Mouse (Mus musculus): Measurements from ENCODE around the gene Mapk11. TPM values are rescaled to one million over a fixed set of nuclear protein-coding genes. Genes with fewer than 3 reads are reported as not detected.

Mapk11 gene
- total RNA-seq, 4 experiments from 2014 or later: 21.4 to 27.4 (median 24.8) TPM

DNA sequence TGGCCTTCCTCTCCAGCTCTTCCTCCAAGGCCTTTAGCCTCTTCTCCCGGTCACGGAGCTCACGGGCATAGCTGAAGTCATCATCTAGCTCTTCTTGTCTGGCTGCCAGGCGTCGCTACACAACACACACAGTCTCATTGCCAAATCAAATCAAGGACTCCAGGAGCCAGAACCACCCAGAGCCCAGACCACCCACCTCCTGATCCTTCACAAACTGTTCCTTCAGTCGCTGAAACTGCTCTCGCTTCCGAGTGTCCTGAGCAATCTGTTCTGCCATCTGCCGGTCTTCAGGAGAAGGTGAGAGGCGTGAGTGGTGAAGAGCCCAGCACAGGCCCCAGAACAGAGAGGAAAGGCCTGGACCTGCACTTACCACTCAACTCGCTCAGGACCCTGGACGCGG is 43.4 kb downstream of the Mapk11 start:
- peak in 1 of 2 experiments; percentile 57 for DNase-seq (ENCODE audit: low spot score in 2 of 2)

DNA sequence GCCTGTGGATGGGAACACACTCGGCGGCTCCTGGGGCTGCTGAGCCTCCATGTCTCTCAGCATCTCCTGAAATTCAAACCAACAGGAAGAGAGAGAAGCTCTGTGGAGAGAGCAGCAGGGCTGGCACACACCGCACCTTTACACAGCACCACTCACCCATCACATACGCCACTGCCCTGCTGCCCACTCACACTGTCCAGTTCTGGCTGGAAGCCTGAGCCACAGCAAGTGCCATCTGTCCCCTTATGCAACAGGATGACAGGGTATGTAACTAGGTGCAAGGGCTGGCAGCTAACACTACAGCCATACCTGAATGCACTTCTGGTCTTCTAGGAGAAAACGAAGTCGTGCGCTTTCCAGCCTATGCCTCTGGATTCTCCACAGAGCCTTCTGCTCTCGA is 45.0 kb downstream of the Mapk11 start:
- DNase-seq (ENCODE audit: low spot score in 2 of 2): no peak

DNA sequence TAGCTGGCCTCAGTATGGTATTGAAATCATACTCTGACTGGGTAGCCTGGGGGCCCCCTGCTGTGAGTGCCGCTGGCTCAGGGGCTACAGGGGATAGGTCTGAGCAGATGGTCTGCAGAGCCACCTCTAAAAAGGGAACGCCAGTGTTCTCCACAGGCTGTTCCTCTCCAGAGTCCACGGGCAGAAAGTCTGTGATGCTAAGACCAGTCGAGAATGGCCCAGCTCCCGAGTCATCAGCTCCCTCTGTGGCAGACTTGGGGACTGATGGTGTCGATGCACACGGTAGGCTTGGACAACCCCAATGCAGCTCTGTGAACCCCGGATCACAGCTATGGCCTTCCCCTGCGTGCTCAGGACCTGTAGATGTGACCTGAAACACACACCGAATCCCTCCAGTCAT is 45.5 kb downstream of the Mapk11 start:
- DNase-seq (ENCODE audit: low spot score in 2 of 2): no peak

DNA sequence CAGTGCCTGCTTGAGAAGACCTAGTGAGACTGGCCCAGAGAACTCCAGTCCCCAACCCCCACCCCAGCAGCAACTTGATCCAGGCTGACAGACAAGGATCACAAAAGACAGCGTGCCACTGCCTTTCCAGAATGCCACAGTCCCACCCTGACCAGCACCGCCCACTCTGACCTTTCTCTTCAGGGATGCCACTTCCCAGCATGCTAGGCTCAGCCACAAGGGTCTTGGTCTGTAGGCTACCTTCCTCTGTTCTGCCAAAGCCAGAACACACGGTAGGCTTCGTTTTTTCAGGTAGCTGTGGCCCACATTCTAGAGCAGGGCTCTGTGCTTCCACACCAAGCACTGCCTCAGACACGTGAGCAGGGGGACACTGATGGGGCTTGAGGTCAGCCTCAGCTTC is 46.8 kb downstream of the Mapk11 start:
- no peak for DNase-seq (ENCODE audit: low spot score in 2 of 2)

DNA sequence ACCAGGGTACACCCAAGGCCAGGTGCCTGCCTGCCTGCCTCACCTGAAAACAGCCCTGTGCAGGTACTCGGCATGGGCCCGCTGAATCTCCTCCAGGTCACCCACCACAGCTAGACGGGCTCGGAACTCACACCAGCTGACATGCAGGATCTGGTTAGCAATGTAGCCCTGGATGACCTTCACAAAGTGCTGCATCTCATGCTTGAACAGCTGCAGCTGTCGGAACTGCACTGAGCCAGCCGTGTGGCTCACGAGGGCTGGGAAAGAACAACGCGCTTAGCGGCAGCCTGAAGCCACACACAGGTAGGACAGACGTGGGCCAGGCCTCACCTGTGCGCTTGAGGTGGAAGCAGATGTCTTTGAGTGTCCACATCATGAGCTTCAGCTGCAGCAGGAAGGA is 48.6 kb downstream of the Mapk11 start:
- DNase-seq (ENCODE audit: low spot score in 2 of 2): no peak

DNA sequence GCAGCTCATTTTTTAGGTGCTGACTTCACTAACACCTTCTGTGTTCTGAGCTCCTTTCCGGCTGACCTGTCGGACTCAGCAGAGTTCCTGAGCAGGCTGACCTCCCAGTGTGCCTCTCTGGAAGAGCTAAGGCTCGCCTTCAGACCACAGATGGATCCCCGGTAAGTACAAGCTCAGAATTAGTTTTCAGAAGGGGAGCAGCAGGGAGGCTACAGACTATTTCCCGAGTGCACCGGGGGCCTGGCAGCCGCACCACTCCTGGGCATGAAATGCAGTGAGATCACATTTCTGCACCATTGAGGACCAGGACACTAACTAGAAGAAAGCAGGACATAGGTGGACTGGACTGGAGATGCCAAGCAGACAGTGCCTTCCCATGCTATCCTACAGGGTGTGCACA is 50.8 kb downstream of the Mapk11 start:
- no peak for DNase-seq (ENCODE audit: low spot score in 2 of 2)

DNA sequence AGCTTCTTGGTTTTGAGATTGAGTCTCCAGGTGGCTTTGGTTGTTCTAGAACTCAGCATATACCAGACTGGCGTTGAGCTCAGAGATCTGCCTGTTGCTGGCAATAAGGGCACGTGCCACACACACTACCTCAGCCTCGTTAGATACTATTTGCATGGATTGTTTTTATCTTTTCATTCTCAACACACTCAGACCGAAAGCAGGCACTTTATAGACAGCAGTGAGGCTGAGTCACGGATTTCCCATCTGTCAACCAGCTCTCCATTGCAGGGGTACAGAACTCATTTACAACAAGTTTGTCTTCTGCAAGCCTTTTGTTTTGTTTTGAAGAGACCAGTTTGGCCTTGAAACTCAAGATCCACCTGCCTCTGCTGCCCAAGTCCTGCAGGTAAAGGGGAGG is 52.0 kb downstream of the Mapk11 start:
- peak in 1 of 2 experiments; percentile 68 for DNase-seq (ENCODE audit: low spot score in 2 of 2)

Small RNAs within 50 kb of the gene (microRNA-seq; reads per million reads assigned to microRNA genes)
- 3.8 to 4.3 reads per million in 2 experiments for gene Mir6958
- 0.32 to 1.0 reads per million in 2 experiments for gene Mir7118

Other genes starting within 250 kb of the Mapk11 start
- gene Ttll8, start 195.2 kb downstream of the Mapk11 start, total RNA-seq (2022): 1 to 10 TPM; 1.2 to 4.3 (median 2.7) TPM
- 100 to 1,000 TPM; 114 to 176 (median 137) TPM for gene Mlc1, start 170.6 kb downstream of the Mapk11 start, total RNA-seq (2022)
- under 1 TPM in 1 of 4 experiments, not detected in 3; 0.29 TPM for gene Mov10l1, start 166.7 kb downstream of the Mapk11 start, total RNA-seq (2022)
- gene Panx2, start 89.9 kb downstream of the Mapk11 start, total RNA-seq (2022): 100 to 1,000 TPM; 126 to 157 (median 144) TPM
- gene Trabd, start 74.5 kb downstream of the Mapk11 start, total RNA-seq (2022): 10 to 100 TPM; 20.5 to 22.3 (median 22.0) TPM
- gene Selenoo, start 60.5 kb downstream of the Mapk11 start, total RNA-seq (2022): 10 to 100 TPM; 22.9 to 25.4 (median 23.4) TPM
- gene Tubgcp6, start 26.5 kb downstream of the Mapk11 start, total RNA-seq (2022): 10 to 100 TPM; 26.1 to 38.9 (median 32.8) TPM
- 10 to 100 TPM; 14.7 to 19.3 (median 15.9) TPM for gene Hdac10, start 20.9 kb downstream of the Mapk11 start, total RNA-seq (2022)
- 1 to 10 TPM; 4.9 to 9.7 (median 7.0) TPM for gene Mapk12, start 8.9 kb downstream of the Mapk11 start, total RNA-seq (2022)
- 10 to 100 TPM; 54.0 to 78.5 (median 67.5) TPM for gene Plxnb2, start 31.2 kb upstream of the Mapk11 start, total RNA-seq (2022)
- gene Dennd6b, start 46.9 kb upstream of the Mapk11 start, total RNA-seq (2022): 10 to 100 TPM; 38.9 to 52.1 (median 45.1) TPM
- gene Ppp6r2, start 61.9 kb upstream of the Mapk11 start, total RNA-seq (2022): 100 to 1,000 TPM; 147 to 171 (median 157) TPM
- 100 to 1,000 TPM; 317 to 349 (median 325) TPM for gene Sbf1, start 165.7 kb upstream of the Mapk11 start, total RNA-seq (2022)
- gene Adm2, start 173.1 kb upstream of the Mapk11 start, total RNA-seq (2022): not detected
- gene Miox, start 184.8 kb upstream of the Mapk11 start, total RNA-seq (2022): not detected
- gene Lmf2, start 206.0 kb upstream of the Mapk11 start, total RNA-seq (2022): 10 to 100 TPM; 17.7 to 25.3 (median 21.2) TPM
- gene Ncaph2, start 206.1 kb upstream of the Mapk11 start, total RNA-seq (2022): 100 to 1,000 TPM in 2 of 4 experiments, 10 to 100 TPM in 2; 92.2 to 107 (median 97.7) TPM
- gene Sco2, start 224.2 kb upstream of the Mapk11 start, total RNA-seq (2022): 10 to 100 TPM; 29.5 to 34.5 (median 33.1) TPM
- 1 to 10 TPM in 3 of 4 experiments, under 1 TPM in 1; 0.76 to 1.6 (median 1.2) TPM for gene Tymp, start 227.4 kb upstream of the Mapk11 start, total RNA-seq (2022)
- gene Odf3b, start 229.7 kb upstream of the Mapk11 start, total RNA-seq (2022): 1 to 10 TPM; 3.2 to 6.7 (median 3.9) TPM
- 1 to 10 TPM in 1 of 4 experiments, under 1 TPM in 3; 0.31 to 1.7 (median 0.48) TPM for gene Klhdc7b, start 235.3 kb upstream of the Mapk11 start, total RNA-seq (2022)